Mouse (Mus musculus): Measurements from ENCODE around the gene Cpz.

The Cpz gene

DNA sequence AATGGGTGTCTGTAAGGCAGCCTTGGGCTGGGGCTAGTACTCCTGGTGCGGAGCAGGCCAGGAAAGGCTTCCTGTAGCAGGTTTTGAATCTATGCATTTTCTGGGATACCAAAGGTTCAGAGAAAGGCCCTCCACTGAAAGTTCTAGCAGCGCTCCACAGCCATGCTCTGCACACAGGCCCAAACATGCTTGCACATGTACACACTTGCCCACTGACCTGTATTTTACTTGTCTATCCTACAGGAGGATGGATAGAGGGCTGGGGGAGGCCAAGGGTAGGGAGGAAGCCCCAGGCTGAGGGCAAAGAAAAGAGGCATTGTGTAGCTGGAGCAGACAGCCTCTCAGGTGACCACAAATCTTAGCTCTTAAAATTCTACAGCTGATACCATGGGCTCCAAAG lies 1.1 kb downstream of the Cpz start:
- DNase-seq, result no peak

DNA sequence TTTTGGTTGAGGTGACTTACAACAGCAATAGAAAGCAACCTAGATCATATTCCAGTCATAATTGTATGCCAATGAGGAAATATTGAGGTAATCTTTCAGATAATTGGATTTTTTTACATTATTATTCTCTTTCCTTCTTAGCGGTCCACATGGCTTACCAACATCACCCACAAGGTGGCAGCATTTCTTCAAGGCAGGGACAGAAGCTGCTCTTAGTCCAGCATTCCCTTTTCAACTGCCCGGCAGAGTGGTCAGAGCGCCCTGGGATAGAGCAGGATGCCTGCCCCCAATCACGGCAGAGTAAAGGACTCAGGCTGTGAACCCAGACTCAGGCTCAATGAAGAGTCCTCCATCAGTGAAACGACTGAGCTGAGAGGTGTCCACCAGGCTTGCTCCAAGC lies 1.8 kb downstream of the Cpz start:
- DNase-seq, result peak; percentile 64 to 84

DNA sequence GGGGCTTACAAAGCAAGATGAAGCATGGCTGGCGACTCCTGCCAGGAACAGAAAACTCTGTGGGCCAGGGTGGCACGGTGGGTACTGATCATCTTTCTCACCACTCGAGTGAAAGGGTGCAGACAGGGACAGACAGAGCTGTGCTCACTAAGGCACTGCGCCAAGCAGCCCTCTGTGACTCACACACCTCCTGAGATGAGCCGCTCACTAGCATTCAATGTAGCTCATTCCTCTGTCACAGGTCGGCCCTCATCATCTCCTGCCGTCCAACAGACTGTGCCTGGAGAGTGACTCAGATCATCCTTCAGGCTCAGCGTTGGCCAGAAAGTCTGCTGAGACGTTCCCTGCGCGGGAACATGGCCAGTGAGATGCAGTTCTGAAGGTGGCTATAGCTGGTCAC lies 8.7 kb downstream of the Cpz start:
- no peak for DNase-seq

DNA sequence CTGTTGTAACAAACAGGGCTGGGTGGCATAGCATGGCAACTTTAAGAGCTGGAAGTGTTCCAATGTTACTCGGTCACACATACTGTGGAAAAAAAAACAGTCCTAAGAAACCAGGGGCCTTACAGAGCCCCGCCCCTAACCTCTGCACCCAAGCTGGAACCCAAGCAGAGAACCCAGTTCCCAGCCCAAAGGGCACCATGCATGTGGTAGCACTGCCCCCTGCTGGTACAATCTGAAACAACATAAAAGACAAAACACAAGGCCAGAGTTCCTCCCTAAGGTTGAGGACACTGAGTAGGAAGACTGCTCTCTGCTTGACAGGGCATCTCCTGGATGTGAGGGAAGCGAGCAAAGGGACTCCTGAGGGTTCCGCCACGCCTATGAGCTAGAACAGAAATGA lies 14.9 kb downstream of the Cpz start:
- DNase-seq, result peak; percentile 52 to 75

DNA sequence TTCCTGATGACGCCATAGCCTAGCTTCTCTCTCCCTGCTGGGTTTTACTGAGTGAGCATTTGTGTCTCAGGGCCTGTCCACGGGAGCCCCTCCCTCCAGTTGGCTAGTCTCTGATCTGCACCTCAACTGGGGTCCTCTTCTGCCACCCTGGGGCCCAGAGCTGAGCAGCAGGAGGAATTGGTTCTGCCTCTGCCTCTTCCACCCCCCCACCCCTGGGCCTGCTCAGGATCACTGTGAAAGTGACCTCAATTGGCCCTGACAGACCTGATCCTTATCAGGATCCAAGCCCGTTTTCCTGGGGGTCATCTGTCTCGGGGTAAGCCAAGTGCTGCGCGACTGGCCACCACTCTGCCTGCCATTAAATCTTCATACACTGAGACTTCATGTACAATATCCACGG lies 20.5 kb downstream of the Cpz start:
- DNase-seq, result no peak

DNA sequence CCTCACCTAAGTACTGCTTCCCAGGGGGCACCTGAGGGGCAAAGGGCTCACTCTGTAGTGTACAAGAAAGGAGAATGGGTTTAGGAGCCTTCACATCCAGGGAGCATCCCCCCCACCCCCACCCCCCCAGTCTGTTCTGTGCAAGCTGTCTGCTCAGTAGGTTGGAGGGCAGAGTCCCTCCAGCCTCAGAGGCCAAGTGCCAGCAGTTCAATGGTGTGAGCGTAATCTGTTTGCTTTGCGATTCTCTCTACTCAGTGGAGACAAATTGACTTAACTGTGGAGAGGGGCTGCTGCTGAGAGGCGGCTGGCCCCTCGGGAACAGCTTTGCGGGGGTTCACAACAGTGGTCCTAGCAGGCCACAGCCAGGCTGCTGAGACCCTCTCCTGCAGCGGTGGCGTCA lies 28.2 kb downstream of the Cpz start:
- no peak for DNase-seq

DNA sequence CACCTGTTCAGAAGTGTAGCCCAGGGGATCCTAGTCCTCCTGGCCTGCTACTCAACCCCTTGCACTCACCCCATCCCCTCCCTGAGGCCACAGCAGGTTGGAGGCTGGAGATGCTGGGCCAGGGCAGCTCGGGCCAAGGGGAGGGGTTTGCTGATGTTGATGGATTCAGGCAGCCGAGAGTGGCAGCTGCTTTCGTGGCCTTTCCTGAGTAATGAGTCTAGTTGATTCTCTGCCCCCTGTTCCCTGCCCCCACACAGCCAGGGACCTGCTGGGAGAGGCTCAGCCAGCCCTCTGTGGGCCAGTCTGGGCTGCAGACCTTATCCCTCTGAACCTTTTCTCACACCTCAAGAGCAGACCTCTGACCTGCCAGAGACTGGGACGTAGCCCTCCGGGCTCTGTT lies 29.5 kb downstream of the Cpz start:
- peak in 1 of 2 experiments; percentile 23 for DNase-seq

DNA sequence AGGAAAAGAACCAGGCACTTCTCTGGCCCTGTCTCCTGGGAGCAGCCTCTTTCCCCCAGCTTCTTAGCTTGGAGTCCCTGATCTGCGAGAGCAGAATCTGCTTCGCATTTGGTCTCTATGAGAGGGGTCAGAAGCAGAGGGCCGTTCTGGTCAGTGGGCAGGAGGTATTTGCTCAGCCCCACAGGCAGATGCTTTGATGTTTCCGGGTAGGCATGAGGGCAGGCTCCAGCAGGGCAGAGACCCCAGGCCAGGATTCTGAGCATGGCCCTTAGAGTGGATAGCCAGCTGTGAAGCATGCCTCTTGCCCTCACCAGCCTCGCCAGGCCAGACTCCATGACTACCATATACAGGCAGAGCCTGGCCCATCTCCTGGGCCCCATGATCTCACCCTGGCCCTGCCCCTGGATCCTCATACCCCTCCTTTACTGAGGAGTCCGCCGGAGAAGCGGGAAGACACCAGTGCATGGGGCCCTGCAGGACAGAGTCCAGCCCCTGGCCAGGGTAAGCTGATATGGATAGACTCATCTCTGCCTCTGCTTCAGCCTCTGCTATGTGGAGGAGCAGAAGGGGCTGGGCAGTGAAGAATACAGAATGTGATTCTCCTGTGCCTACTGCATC lies 30.6 kb downstream of the Cpz start:
- DNase-seq, result no peak

DNA sequence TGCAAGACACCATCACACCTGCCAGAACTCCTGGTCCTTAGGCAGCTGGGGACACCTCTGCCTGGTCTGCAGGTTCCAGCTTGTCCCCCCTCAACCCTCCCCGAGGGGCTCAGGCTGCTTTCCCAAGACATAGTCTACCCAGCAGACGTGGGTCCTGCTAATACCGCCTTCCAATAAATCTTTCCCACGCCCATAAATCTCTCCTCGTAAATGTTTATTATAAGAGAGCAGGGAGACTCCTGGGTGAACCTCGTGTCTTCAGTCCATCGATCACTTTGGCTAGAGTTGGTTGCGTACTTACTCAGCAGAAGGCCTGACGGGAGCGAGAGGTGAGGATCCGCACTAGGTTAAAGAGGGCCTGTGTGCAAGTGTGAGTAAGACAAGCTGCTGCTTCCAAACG lies 31.7 kb downstream of the Cpz start:
- DNase-seq, result no peak

DNA sequence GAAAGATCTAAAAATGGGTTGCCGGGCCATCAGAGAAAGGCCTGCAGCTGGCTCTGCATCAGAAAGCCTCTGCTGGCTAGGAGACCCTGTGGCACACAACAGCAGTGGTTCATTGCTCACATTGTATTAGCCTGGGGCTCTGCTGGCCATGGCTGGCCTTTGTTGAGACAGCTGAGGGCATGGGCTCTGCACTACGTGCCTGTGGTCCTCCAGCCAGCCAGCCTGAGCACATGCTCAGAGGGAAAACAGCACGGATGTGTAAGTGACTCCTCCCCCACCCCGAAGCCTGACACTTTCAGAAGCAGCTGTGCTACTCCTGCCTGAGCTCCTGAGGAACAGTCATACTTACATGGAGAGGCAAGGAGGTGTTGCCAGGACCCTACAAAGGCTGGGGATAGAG lies 46.0 kb downstream of the Cpz start:
- DNase-seq, result no peak

DNA sequence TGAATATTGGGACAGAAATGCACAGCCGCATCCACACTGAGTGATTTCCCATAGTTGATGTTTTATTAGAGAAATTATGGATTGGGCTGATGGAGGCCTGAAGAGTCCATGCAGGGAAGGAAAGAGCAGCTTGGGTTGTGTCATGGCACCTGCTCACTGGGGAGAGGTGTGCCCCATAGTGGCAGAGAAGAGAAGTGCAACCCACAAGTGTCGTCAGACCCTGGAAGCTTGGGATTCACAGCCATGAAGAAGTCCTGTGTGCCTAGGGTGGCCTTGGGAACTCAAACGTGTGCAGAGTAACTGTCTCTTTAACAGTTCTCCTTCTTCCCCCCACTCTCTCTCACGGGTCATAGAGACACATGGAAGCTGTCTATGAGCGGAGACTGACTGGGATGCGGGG lies 50.3 kb downstream of the Cpz start:
- peak in 1 of 2 experiments; percentile 16 for DNase-seq

DNA sequence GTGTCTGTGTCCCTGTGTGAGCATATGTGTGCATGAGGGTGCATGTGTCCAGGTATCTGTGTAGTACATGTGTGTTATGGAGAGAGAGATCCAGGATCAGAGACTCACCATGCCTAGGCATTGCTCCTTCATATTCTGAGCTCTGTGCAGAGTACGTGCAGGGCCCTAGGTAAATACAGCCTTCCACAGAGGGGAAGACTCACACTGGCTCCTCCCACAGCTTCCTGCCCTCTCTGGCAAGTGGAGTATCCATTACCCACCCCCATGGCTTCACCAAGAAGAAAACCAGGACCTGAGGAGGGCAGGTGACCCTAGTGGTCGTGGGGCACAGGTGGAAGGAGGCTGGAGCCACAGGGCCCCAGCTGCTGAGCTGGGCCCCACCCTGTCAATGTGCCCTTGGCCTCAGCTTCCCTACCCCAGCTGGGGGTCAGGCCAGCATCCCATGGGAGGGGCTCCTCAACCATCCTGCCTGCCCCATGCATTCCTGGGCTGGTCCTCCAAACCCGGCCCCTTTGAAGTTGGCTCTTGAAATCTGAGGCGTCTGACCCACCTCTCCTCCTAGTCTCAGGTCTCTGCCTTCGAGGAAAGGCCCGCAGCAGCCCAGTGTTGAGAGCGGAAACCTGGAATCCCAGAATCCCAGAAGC lies 54.5 kb downstream of the Cpz start:
- no peak for DNase-seq

DNA sequence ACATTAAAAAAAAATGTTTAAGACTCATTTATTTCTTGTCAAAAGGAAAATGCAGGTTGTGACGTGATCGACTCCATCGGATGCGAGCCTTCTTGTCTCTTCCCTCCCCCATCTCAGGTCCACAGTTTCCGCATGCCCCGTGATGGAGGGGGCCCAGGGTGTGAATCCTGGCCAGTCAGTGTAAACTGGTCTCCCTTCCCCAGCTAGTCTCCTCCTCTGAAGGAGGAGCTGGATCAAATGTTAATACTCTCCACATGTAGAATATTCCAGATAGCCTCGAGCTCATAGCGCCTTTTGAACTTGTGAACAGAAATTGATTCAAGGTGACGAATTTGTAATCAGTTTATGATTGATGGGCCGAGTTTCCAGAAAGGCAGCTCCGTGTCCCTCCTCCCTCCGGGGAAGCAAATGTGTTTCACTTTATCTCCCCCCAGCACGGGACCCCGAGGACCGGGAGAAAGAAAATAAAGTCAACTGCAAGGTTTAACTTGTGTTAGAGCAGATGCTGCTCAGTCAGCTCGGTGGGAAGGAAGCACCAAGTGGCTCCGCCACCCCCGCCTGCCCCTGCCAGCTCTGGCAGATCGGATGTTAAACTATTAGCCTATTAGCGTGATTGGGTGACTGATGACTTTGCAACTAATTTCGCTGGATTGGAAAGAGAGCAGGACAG lies 59.4 kb downstream of the Cpz start:
- no peak for DNase-seq

DNA sequence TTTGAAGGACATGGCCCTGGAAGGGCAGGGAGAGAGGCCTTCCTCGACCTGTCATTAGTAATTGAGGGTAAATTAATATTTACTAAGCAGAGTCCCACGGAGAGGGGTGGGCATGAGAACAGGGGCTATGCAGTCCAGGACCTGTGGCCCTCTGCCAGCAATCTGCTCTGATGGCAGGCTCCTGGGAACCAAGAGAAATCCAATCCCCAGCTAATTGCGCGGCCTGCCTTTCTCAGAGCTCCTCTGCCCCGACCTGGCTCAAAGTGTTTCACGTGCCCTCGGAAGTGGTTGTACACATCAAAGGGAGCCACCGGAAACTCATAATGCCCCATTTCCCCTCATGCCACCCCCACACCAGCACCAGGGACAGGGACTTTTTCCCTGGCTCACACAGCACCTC lies 63.4 kb downstream of the Cpz start:
- no peak for DNase-seq

DNA sequence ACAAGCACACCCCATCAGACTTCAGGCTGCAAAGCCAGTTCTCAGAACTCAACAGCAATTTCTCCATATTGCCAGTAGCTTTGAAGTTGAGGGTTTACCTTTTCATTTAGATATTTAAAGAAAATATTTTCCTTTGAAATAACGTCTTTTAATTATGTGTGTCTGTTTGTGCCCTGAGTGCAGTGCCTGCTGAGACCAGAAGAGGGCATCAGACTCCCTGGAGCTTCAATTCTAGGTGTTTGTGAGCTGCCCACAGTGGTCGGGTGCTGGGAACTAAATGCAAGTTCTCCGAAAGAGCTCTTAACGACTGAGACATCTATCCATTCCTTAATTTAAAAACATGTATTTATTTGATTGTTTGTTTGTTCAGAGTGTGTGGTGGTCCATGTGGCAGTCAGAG lies 65.7 kb downstream of the Cpz start:
- DNase-seq, result no peak

DNA sequence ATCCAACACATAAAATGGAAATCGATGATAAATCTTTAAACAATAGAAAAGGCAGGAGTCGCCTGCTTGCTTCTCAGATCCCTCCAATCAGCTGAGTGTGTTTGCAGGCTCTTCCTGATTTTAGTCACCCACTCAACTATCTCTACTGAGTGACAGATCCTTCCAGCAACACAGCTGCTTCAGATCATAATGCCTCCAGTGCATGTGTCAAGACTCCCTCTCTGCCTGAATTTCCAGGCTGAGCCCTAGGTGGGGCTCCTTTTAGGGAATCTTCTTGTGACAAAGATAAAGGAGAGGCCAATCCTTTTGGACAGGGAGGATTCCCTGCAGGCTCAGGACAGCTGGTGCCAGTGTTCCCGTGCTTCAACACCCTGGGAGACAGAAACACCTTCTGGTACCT lies 67.2 kb downstream of the Cpz start:
- no peak for DNase-seq

DNA sequence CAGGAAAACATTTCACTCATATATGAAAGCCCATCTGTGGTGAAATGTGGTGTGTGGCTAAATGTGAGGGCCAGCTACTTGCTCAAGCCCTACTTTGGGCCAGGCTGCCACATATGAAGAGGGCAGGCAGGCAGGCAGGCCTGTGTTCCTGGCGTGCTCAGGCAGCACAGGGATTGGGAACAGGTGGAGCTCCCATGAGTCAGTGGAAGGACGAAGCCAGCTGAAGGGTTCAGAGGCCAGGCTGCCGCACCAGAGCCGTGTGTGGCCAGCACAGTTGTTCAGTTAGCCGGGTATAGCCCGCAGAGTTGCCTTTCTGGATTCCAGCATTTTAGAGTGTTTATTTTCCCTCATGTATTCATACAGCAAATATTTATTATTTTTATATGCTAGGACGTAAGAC lies 68.1 kb downstream of the Cpz start:
- DNase-seq, result no peak

DNA sequence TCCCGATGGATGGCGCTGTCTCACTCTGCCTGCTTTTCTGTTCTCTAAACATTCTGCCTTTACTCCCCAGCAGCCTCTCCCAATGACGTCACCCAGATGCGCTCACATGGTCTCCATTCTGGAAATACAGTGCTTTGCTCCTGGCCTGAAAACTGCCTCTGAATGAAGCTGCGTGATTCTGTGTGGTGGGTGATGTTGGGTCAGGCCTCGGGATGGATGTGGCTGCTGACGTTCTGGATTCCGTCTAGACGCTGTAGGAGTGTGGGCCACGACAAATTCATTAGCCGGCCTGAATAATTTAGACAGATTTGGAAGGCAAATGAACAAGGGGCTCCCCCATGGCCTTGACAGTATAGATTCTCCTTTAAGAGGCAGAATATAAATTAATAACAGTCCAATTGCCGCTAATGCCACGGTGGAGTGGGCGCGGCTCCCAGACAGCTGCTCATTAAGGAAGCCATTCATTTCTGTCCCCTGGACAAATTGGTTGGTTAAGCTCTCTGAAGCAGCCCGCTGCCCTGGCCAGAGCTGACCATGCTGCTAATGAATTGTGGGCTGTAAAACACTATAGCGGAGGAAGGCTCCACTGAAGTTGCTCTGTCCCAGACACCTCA lies 71.2 kb downstream of the Cpz start:
- no peak for DNase-seq
